Comparison of ENCODE assay signal across 1 mouse cellular context in the genomic region with DNA sequence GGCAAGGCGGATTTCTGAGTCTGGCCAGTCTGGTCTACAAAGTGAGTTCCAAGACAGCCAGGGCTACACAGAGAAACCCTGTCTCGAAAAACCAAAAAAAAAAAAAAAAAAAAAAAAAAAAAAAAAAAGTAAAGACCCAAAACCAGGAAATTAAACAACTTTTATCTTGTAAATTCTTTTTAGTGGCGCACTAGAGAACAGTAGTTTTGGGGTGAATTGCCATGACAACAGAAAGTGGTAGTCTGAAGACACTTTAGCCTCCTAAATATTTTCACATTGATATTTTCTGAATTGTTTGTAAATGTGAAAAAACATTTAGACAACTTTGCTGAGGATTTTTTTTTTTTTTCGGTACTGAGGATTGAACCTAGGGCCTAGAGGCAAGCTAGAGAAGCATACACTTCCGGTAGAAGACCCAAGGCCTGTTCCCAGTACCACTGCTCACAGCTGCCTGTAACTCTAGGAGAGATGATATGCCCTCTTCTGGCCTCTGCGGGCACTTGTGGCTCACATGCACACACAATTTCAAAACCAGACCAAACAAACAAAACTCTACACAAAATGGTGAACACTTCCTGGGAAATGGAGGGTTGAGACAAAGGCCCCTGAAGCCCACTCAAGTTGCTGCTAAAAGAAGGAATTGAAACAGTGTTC.
TF ChIP-seq lines count a peak whose summit lies in the region.

No protein-coding gene starts in this region.

TF ChIP-seq in MEL, 35 proteins besides CTCF, POLR2A, EP300 and RAD21:
- TF ChIP-seq ZNF384 (IDR thresholded peaks at IDR 0.05; ENCODE audit: low read depth, low read length) (peak; percentile 71), USF2 (IDR thresholded peaks at IDR 0.05; ENCODE audit: borderline replicate concordance in 1 of 2, insufficient read depth in 1 of 2, low read depth in 1 of 2, low read length in 2 of 2) (no peak), MAX (IDR thresholded peaks at IDR 0.05; ENCODE audit: low read length) (no peak), TAL1 (IDR thresholded peaks at IDR 0.05; ENCODE audit: low read length) (no peak)
TF ChIP-seq in MEL: peak in this region for 1.
